Mouse (Mus musculus): ENCODE data around the gene Ctnnal1.

DNA sequence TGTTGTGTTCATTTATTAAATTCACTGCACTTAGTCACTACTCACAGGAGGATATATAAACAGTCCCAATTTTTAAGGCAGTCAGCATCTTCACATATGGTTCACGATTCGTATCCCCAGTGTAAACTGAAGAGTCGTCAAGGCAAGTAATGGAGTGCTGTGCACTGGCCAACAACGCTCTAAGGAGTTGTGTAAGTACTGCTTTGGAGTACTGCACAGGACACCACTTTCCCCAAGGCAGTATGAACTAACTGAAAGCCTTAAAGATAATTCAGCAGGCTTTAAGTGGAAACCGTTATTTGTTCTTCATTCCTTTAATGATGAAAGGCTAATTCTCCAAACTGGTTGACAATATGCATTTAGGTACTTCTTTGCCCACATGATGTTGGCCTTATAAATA lies 42.7 kb upstream of the Ctnnal1 start:
- no peak for TF ChIP-seq ZC3H11A (IDR thresholded peaks at IDR 0.05; ENCODE audit: borderline replicate concordance, low read depth, low read length)
- TF ChIP-seq CHD2 (IDR thresholded peaks at IDR 0.05; ENCODE audit: low read depth, low read length), result no peak
- no peak for TF ChIP-seq ZNF384 (IDR thresholded peaks at IDR 0.05; ENCODE audit: low read depth, low read length)
- no peak for TF ChIP-seq HCFC1 (IDR thresholded peaks at IDR 0.05; ENCODE audit: borderline replicate concordance, insufficient read depth, low read length)
- no peak for TF ChIP-seq MAFK (IDR thresholded peaks at IDR 0.05; ENCODE audit: insufficient read depth, low read depth, low read length)
